Mouse (Mus musculus) kidney, adult 8-10 months (tissue): ENCODE results near the gene Cfap74.
"Not testable (repeated sequence)": the region's sequence is repeated elsewhere in the genome, so short reads cannot be mapped to it uniquely, and the experiment has no call there.

Source experiments
- DNase-seq, 2 experiments: peaks; one replicate each; pipeline ENCODE4 v3.0.0; 2022

Cfap74 gene

GRCm38 (mm10) chr4:155470263-155470953 lies 61.4 kb downstream of the Cfap74 start:
- DNase-seq, result no peak

GRCm38 (mm10) chr4:155470997-155471396 lies 62.0 kb downstream of the Cfap74 start:
- no peak for DNase-seq

GRCm38 (mm10) chr4:155471406-155471805 lies 62.4 kb downstream of the Cfap74 start:
- no peak for DNase-seq

- no peak for DNase-seq
Measured at GRCm38 (mm10) chr4:155472716-155473290, 63.8 kb downstream of the Cfap74 start.

- no peak for DNase-seq
Measured at GRCm38 (mm10) chr4:155473319-155473718, 64.3 kb downstream of the Cfap74 start.

GRCm38 (mm10) chr4:155473796-155474195 lies 64.8 kb downstream of the Cfap74 start:
- not testable (repeated sequence) for DNase-seq

GRCm38 (mm10) chr4:155481381-155482124 lies 72.6 kb downstream of the Cfap74 start:
- peak in 1 of 2 experiments; percentile 74 for DNase-seq

- no peak for DNase-seq
Measured at GRCm38 (mm10) chr4:155482125-155482480, 73.1 kb downstream of the Cfap74 start.

GRCm38 (mm10) chr4:155482733-155483540 lies 73.9 kb downstream of the Cfap74 start:
- DNase-seq, result no peak

GRCm38 (mm10) chr4:155485521-155485920 lies 76.5 kb downstream of the Cfap74 start:
- no peak for DNase-seq

GRCm38 (mm10) chr4:155487746-155488145 lies 78.8 kb downstream of the Cfap74 start:
- no peak for DNase-seq

- peak; percentile 76 to 91 for DNase-seq
Measured at GRCm38 (mm10) chr4:155488232-155489025, 79.4 kb downstream of the Cfap74 start.

- DNase-seq, result no peak
Measured at GRCm38 (mm10) chr4:155489101-155489970, 80.3 kb downstream of the Cfap74 start.

GRCm38 (mm10) chr4:155490456-155490855 lies 81.5 kb downstream of the Cfap74 start:
- DNase-seq, result peak in 1 of 2 experiments; percentile 23

- peak; percentile 84 to 91 for DNase-seq
Measured at GRCm38 (mm10) chr4:155490990-155491504, 82.1 kb downstream of the Cfap74 start, which contains the start of gene Gnb1. Gene Gnb1 (plus strand): TSS chr4:155491361.

- DNase-seq, result peak in 1 of 2 experiments; percentile 23
Measured at GRCm38 (mm10) chr4:155491529-155492130, 82.6 kb downstream of the Cfap74 start.

- DNase-seq, result peak in 1 of 2 experiments; percentile 41
Measured at GRCm38 (mm10) chr4:155492131-155492633, 83.2 kb downstream of the Cfap74 start.

- no peak for DNase-seq
Measured at GRCm38 (mm10) chr4:155494891-155495290, 85.9 kb downstream of the Cfap74 start.

GRCm38 (mm10) chr4:155497963-155498362 lies 89.0 kb downstream of the Cfap74 start:
- no peak for DNase-seq

- DNase-seq, result no peak
Measured at GRCm38 (mm10) chr4:155501126-155501525, 92.1 kb downstream of the Cfap74 start.
